Mouse (Mus musculus): ENCODE results near the gene Osbpl3.

DNA sequence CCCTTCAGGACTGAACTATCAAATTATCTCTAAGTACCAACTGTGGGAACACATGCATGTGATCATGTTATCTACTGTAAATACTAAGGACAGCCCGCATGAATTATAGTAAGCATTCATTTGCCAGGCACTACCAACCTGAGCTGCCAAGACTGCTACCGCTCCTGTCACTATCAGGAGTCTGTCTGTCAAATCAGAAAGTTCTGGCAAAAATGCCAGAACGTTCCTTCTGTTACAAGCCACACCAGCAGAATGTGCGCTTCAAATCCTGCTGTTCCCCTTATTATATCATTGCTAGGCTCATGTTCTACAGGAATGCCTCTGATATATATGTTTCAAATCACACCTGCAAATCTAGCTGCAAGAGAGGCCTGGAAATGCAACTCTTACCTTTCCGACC is 4.6 kb upstream of the Osbpl3 start:
- TF ChIP-seq EP300 (optimal IDR thresholded peaks at IDR 0.05) (no peak), CTCF (IDR thresholded peaks at IDR 0.05; ENCODE audit: low read depth) (no peak)

Data from stomach, postnatal 0 days (tissue).